Mouse (Mus musculus) adrenal gland, postnatal 25 days (tissue): ENCODE measurements around the gene Fgf10. TPM values are rescaled to one million over a fixed set of nuclear protein-coding genes. Genes with fewer than 3 reads are reported as not detected.

Experiments
- DNase-seq: peaks from one replicate; pipeline ENCODE4 v3.0.0; 2021; ENCODE audit warnings: mixed read lengths
- long read RNA-seq: library from polyadenylated mRNA; stranded (forward); transcript quantifications from one replicate; pipeline ENCODE4 v2.0.0, GENCODE M21; 2021
- total RNA-seq: library from RNA; stranded (reverse); gene quantifications from 2 replicates; pipeline ENCODE4 v1.2.3, GENCODE M21; 2021

Fgf10 gene
- total RNA-seq = 0.81 and 1.1 TPM in 2 replicates
- long read RNA-seq = 0 reads

DNA sequence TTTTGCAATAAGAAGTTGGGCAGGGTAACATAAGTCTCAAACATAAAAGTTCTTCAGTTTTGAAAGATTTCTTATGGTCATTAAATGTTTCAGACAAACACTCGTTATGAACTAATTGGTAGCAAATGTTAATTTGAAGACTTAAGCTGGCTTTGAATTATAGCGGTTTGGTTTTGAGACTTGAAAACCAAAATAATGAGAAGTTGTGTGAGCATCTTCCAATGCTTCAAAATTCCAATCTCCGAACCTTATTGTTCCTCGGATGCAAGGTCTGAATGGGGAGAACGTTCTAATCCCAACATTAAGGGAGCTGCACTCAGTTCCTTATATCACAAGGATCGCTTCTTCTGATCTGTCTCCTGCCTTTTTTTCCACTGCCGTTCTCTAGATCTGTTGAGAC is at the start of gene Fgf10:
Fgf10 (plus strand) TSS at position 301 of the 400 bp plus-strand sequence.
- DNase-seq = no peak

DNA sequence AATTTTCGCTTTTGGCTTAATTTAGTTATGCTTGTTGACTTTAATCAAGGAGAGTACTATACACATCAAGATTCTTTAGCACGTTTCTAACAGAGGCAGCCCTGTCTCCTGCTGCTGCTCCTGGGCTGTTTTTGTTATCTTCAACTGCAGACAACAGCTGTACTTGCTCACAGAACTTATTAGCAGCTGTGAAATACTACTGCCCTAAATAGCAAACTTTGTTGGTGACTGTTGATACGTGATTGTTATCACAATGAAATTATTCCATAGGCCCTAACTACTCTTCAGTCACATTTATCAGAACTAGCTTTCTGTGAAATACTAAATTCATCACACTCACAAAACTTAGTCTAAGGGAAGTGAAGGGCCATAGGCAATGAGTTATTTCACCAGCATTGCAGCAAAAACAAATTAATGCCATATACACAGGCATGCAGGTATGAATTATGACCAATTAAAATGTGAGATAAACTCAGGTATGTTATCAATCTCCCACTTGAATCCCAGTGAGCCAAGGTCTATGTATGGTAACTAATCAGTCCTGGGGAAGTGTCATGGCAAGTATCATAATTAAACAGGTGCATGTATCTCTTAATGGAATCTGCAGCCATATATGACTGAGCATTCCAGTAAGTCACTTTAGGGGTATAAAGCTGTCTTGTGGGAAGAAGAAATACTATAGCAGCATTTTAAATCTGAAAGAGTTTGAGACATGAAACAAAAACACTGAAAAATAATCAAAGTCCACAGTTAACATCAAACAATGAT is 39.7 kb upstream of the Fgf10 start:
- no peak for DNase-seq

DNA sequence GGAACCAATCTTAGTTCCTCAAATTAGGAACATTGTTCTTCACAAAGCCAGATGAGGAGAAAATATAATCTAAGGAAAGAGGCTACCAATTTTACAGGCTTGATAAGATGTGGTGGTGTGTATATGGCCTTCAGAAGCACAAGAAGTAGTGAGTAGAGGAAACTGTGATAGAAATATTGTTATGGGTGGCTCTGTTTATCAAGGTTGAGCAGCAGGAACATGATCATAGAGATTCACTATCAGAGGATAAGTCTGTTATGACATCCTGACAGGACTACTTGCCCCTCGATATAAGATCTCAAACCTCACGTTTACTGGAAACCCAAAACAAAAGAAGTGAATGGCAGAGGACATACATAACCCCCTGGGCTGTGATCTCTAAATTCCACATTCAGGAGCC is 38.1 kb upstream of the Fgf10 start:
- DNase-seq = no peak

DNA sequence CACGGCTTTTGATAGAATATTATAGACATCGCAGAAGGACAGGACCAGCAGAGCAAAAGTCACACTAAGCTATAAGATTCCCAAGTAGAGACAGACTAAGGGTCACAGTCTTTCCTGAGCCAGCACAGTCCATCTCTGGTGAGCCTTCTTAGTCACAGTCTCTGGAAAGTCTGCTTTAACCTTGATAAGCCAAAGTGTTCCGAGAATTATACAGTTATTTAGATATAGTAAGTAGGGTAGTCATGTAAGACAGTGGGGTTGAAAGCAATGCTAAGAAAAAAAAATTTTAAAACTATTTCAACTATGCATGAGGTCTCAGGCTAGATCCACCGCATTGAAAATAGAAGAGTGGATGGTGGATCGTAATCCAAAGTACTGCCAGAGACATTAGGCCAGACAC is 33.5 kb upstream of the Fgf10 start:
- DNase-seq = no peak

DNA sequence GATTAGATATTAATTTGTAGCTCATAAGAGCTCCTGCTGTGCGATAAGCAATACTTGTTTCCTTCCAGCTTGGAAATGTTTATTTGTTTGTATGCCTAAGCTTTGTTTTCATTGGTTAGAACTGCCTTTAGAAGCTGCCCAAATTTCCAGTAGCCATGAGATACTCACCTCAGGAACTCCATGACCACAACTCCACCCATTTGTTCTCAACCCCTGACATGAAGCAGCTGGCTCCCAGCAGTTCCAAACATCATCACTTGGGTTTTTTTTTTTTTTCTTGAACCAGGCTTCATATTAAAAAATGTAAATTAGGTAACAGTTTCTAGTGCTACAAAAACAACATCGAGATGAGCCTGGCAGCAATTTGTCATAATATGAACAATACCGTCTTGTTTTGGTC is 27.0 kb upstream of the Fgf10 start:
- no peak for DNase-seq

DNA sequence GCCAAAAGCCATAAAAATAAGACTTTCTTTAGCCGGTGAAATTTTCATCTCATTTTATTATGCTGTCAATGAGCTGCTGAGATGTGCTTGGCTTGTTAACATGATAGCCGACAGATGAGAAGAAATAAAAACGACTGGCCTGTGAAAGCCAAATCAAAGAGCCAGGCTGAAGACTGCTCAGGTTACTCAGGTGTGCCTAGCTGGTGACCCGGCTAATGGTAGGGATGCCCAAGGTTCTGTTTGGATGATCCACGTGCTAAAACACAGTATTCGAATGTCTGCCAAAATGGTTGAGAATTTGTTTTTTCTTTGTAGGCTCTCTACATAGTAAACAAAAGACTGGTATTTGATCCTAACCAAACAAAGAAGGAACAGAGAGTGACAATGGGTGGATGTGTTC is 26.5 kb upstream of the Fgf10 start:
- DNase-seq = no peak

DNA sequence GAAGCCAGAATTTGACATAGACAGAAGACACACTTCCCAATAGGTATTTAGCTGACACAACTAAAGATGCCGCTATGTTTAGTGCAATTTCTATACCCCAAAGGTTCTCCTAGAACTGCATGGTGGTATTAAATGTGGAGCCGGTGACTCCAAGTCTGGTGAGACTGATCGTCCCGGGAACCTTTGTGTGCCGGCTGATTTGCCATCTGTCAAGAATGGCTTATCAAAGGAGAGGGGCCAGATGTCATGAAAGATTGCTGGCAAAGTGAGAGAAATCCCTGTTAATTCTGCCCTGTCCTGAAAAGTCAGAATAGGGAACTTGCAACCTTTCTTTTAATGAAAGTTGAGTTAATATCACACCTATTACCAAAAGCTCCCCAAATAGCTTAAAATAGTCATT is 12.6 kb upstream of the Fgf10 start:
- no peak for DNase-seq

DNA sequence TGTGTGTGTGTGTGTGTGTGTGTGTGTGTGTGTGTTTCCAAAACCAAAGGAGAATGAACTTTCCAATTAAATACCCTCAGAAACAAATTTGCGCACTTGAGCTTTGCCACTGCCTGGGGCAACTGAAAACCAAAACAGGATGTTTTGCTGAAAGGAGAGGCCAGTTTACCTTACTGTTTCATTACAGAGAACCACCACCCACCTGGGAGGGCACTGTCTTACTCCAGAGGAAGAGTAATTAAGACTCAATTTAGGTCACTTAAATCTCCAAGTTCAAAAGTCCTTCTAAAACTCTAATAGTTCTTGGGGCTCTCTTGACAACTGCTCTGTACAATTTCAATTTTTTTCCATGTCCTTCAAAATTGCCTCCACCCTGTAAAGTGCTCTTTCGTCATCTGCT is 11.6 kb upstream of the Fgf10 start:
- DNase-seq = no peak

DNA sequence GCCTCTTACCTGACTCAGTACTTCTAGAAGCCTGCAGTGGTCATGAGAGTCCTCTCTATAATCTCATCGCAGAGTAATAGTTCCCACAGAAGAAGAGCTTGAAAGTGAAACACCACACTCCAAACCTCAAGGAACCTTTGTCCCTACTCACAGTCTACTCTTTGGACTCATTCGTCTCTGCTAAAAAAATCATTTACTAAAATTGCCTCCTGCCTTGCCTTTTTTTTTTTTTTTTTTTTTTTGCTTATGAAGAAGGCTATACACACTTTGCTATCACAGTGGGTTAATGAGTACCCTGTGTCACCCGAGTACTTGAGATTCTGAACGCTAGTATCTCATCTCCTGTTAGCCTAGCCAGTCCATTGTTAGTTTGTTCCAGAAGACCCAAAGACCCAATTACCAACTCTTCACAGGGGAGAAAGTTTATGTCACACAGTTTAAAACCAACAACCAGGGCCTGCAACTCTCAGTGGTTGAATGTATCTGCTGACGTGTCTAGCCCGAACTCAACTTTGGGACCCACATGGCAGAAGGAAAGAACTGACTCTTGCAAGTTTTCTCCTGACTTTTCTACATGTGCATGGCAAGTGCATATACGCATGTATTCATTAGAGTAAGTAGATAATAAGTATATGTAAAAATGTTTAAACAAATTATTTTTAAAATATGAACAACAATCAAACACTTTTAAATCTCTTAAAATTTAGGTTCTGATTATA is 10.8 kb upstream of the Fgf10 start:
- DNase-seq = no peak

DNA sequence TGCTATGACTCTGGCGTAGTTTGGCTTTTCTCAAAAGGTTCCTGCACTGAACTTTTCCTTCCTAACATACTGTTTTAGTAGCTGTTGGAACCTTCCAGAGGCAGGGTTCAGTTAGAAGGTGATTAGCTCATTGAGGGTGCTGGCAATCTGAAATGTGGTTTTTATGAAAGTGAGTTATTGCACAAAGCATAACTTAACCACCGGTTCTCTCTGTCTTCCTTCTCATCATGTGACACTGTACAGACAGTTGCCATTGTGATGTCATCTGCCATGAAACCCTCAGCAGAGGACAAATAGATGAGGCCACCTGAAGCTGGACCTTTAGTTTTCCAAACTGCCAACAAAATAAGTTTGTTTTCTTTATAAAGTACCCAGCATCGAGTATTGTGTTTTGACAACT is 7.9 kb upstream of the Fgf10 start:
- no peak for DNase-seq

DNA sequence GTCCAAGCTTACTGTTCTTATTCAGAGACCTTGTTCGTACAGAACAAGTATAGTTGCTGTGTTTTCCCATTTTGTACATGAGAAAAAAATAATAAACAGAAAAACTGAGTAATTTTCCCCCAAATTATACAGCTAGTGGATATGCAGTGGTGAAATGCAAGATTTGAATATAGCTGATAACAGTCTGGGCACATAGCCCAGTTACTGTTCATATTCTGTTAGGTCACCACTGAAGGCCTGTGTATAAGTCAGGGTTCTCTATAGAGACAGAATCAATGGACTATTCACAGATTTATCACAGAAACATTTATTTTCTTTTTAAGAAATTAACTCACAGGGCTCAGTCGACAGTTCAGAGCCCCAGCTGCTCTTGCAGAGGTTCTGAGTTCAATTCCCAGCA is 4.7 kb upstream of the Fgf10 start:
- no peak for DNase-seq

DNA sequence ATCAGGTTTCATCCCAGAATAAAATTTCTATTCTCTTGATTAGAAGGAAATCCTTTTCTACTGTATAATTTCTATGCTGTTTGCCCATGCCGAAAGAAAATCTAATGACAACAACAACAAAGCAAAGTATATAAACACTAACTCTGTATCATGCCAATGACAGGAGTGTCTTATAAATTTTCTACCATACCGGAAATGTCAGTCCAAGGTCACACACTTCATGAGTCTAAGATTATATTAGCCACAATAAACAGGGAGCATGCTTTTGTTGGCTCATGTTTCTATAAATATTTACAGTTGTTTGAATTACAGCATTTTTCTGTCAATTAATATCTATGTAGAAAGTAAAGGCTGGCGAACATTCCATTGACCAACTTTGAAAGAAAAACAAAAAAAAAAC is 9.6 kb downstream of the Fgf10 start:
- DNase-seq = no peak

DNA sequence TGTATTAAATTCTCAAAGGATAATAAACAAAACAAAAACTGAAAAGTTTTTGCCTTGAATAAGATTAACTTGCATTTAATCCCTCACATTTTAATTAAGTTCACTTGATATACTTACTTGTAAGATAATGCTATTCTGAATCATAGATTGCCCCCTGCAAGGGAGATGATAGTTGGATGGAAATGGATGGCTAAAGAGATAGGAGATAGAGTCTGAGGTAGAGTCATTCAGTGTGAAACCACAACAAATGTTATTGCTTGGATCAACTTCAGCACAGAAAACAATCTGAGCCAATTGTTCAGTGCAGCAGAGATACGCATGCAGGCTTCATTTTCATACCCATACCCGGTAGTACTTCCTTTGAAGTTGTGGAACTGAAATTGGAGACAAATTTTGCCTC is 23.5 kb downstream of the Fgf10 start:
- no peak for DNase-seq

DNA sequence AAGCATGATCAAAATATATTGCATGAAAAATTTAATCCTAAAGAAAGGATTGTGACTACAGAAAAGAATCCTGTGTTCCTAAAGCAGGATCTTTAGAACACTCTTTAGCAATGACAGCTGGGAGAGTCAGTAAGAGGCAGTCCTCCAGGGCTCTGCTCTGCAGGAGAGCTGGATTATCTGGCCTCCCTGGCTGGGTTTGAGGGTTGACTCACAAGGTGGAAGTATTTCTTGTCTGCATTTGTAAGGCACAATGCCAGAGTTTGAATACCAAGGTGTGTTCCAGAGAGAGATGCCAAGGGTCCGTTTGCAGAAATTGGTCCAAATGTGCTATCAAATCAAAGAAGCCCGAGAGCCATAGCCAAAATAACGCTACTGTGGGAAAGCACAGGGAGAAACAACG is 25.5 kb downstream of the Fgf10 start:
- DNase-seq = no peak

DNA sequence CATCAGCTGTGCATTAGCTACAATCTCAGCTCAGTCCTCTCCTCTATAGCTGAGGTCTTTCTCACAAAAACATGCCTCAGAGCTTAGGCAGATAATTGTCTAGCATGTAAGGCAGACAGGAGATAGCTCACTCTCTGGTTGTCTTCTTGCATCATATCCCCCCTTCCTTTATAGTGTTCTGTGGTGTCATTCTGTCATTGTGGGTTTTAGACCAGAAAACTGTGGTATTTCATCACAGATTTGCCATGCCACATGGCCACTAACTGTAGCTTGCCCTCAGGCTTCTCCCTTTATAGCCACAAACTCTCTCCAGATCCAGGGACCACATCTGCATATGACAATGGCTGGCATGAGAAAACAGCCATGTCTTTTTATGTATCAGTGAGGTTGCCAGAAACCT is 34.1 kb downstream of the Fgf10 start:
- DNase-seq = no peak

DNA sequence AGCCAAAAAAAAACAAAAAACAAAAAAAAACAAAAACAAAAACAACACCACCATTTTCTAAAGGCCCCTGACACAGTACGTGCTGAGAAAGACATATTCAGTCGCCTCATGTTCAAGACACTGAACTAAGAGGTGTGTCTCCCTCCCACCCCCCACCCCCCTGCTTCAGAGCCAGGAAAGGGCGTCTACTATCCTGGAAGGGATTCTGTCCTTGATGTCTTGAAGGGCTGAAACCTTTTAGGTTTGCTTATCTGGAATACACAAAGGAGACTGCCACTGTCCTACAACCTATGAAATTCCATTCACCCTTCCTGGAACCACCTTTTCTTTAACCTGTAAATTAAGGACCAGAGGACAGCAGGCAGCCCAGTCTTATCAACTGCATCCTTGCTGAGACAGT is 36.1 kb downstream of the Fgf10 start:
- DNase-seq = no peak

DNA sequence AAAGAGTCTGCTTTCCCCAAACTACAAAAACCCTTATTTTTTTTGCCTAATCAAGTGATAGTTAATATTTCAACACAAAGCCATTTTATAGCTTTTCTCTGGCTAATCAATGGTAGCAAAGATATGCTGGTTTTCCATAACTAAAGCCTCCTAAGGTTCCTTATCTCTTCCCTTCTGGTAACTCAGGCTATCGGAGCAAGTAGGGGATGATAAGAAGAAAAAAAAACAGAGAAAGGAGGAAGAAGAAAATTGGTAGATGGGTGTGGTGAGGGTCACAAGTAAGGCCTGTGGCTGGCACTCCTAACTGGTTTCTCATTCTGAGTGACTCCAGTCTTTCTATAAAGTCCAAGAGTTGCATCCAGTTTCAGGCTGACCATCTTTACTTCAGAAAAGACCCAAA is 40.3 kb downstream of the Fgf10 start:
- DNase-seq = no peak

DNA sequence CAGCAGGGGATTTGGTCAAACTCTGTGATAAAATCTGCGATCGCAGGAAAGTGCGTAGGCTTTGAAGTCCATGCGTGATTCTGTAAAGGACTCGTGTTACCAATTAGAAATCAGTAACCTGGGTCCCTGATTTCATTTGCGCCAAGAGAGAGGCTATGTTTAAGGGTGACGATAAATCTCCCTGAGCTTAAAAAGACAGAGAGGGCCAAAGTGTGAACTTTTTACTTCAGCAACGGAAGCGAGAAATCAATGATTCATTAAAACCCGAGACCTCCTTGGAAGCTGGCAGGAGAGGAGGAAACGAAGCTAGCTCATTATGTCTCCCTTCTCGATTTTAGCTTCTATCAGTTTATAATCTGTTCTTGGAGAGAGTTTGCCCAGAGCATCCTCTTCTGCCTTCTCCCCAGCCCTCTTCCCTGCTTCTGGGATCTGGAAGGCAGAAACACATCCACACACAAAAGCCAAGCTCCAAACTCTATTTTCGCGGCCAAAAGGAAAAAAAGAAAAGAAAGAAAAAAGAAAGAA is 44.1 kb downstream of the Fgf10 start:
- no peak for DNase-seq

DNA sequence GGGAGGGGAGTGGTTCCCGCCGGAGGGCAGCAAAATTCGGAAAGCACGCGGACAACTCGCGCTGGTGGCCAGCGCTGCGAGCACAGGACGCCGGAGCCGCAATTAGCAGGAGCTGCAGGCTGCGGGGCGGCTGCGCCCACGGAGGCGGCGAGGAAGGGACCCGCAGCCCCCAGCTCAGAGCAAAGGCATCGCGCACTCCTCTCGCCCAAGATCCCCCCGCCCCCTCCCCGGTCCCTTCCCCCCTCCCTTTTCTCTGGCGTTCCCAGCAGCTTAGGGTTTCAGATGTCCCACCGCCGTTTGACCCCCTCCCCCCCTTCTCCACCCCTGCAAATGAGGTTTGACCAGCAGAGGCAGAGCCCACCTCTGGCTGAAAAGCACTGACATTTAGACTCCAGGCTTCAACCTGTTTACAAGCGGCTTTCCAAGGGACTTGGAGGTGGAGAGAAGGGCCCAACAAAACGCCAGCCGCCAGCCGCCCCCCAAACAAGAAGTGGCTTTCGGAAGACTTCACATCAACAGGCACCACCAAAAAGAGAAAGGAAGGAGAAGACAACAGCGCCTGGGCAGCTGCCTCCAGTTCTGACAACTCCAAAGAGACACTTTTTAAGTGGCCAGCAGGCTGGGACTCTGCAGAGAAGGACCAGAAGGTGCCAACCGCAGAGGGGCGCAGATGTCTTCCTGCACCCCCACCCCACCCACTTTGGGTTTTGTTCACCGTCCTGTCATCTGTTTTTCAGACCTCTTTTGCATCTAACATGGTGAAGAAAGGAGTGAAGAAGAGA is 44.9 kb downstream of the Fgf10 start:
- no peak for DNase-seq

DNA sequence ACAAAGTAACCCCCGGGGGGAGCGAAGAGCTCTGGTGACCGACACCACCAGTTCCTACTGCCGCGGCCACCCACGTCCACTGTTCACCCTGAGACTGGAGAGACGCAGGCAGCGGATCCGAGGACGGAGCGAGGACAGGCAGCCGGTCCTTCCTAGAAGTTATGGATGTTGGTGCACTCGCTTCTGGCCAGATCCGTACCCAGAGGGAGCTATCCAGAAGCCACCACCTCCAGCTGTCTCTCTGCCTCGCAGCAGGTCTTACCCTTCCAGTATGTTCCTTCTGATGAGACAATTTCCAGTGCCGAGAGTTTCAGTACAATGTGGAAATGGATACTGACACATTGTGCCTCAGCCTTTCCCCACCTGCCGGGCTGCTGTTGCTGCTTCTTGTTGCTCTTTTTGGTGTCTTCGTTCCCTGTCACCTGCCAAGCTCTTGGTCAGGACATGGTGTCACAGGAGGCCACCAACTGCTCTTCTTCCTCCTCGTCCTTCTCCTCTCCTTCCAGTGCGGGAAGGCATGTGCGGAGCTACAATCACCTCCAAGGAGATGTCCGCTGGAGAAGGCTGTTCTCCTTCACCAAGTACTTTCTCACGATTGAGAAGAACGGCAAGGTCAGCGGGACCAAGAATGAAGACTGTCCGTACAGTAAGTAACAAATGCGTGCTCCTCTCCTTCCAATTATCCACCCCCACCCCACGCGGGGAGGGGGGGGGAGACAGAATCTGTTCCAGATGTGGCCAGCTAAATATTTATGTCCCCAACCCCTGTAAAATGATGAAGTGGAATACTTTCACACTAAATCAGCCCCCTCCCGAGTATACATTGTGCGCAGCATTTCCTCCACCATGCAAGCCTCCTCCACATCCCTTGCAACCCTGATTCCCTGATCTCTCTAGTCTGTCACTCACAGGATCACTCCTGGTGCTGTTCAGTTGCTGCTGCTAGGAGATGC is 45.8 kb downstream of the Fgf10 start:
- DNase-seq = no peak

DNA sequence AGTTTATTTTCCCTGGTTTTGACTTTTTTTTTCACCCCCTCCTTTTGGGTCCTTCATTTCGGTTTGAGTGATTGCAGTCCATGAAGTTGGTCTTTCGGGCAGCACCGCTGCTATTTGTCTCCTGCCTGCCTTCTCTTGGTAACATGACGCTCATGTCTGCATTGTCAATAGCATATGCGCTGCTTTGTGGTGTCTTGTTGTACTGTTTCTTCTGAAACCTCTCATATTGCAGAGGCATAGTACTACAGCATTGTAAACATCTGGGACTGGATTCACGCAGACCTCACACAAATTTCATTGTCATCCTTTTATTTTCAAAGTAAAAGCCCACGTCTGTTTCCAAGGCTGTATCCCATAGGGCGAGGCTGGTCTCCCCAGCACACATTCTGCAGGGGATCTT is 46.7 kb downstream of the Fgf10 start:
- DNase-seq = no peak

DNA sequence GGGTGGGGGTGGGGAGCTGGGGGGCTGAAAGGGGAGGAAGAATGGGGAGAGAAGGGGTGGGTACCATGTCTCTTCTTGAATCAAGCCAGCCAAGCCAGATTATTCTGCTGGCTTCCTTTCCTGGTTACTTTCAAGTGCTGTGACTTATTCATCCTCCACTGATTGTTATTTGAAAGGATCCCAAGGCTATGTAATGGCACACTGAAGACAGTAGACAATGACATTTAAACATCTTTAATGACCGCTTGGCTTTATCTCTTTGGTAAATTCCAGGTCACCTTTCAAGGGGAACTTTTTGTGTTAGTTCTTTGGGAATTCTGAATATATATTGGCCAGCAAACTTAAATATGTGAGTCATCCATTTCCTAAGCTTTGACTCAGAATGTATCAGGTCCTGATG is 47.1 kb downstream of the Fgf10 start:
- no peak for DNase-seq
